Mouse (Mus musculus) midbrain, postnatal 0 days (tissue): ENCODE data around the gene H2afv. TPM values are rescaled to one million over a fixed set of nuclear protein-coding genes. Genes with fewer than 3 reads are reported as not detected.

ENCODE experiments used
- ATAC-seq: fragments of 200-750 bp; cut with Nextera tagmentation; 2 replicates; pipeline ENCODE4 v1.8.0; 2017; ENCODE audit warnings: moderate number of reproducible peaks, mild to moderate bottlenecking, moderate TSS enrichment, moderate library complexity; ENCODE audit not compliant: low FRiP score
- DNase-seq: peaks from one replicate; pipeline ENCODE4 v3.0.0-alpha.2; 2015; ENCODE audit warnings: low spot score
- H3K27ac ChIP-seq: fragments of 300-500 bp; sonication (generic); 2 replicates; pipeline ENCODE4 v1.5.1; 2014; ENCODE audit warnings: low read depth, mild to moderate bottlenecking, low read length, mixed read lengths
- H3K27me3 ChIP-seq: fragments of 300-500 bp; sonication (generic); 2 replicates; pipeline ENCODE4 v1.6.1; 2014; ENCODE audit warnings: low read length, control low read depth, mixed read lengths; ENCODE audit not compliant: insufficient read depth
- H3K36me3 ChIP-seq: fragments of 300-500 bp; sonication (generic); 2 replicates; pipeline ENCODE4 v1.6.1; 2014; ENCODE audit warnings: low read length, control low read depth, mixed read lengths; ENCODE audit not compliant: insufficient read depth
- H3K4me1 ChIP-seq: fragments of 300-500 bp; sonication (generic); 2 replicates; pipeline ENCODE4 v1.6.1; 2014; ENCODE audit warnings: mild to moderate bottlenecking, control low read depth, antibody characterized with exemption, low read length, mixed read lengths; ENCODE audit not compliant: insufficient read depth
- H3K4me2 ChIP-seq: fragments of 300-500 bp; sonication (generic); 2 replicates; pipeline ENCODE4 v1.6.1; 2014; ENCODE audit warnings: low read depth, mild to moderate bottlenecking, low read length, mixed read lengths; ENCODE audit not compliant: poor library complexity, severe bottlenecking
- H3K4me3 ChIP-seq: fragments of 300-500 bp; sonication (generic); 2 replicates; pipeline ENCODE4 v1.5.1; 2014; ENCODE audit warnings: low read depth, mild to moderate bottlenecking, low read length, moderate library complexity
- H3K9ac ChIP-seq: fragments of 300-500 bp; sonication (generic); replicated peaks from 2 replicates; pipeline ENCODE4 v1.6.1; 2014; ENCODE audit warnings: mild to moderate bottlenecking, low read length, moderate library complexity, mixed read lengths; ENCODE audit not compliant: poor library complexity, severe bottlenecking
- H3K9me3 ChIP-seq: fragments of 300-500 bp; sonication (generic); 2 replicates; pipeline ENCODE4 v1.6.1; 2016; ENCODE audit warnings: low read length, control low read depth
- CTCF ChIP-seq: IDR thresholded peaks from 2 replicates; pipeline ENCODE4 v1.5.1; 2016; ENCODE audit warnings: antibody characterized with exemption, mild to moderate bottlenecking
- WGBS: fragments of 180-500 bp; shearing (Covaris S2); extraction: QIAGEN DNeasy Blood & Tissue Kit; methylation state at CpG from one replicate; pipeline ENCODE4 v1.1.7; 2014; 5-methylcytosine and 5-hydroxymethylcytosine counted together
- microRNA-seq: library from miRNA; unstranded; fragments of <30 nt; microRNA quantifications from one replicate; pipeline ENCODE4, GENCODE M21; 2016; ENCODE audit warnings: borderline number of aligned reads
- polyA plus RNA-seq: library from polyadenylated mRNA; unstranded; fragments of >200 nt; fragmentation: Nextera tagmentation; extraction: Ambion mirVana; gene quantifications from 2 replicates; pipeline ENCODE4 v1.2.1, GENCODE M21; 2015
- total RNA-seq: library from RNA; depleted of rRNA; stranded (reverse); fragments of >200 nt; gene quantifications from 2 replicates; pipeline ENCODE4 v1.2.3, GENCODE M21; 2014; rRNA removed

The H2afv gene
- total and polyA plus RNA-seq, 2 experiments from 2014 or later: 57.2 to 133 TPM

DNA sequence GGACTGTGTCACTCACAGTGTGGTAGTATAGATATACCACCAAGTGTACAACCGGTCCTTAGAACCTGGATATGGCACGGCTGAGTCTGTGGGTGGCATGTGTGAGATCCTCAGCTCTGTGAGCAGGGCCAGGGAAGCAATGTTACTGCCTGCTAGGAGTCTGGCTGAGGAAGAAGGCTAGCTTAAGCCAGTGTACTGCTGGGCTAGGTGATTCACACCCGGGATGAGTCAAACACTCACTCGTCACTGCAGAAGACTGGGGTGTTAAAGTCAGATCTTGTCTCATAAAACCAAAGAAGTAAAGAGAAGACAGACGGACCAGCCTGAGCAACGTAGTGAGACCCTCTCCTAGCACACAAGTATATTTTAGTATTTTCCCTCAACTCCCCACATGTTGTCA is 63.3 kb downstream of the H2afv start:
- Histone ChIP-seq H3K4me1 (no peaks in the 10 kb centered on the region), H3K9ac (no peak overlapping the region), H3K27ac (no peak overlapping the region), H3K27me3 (no peaks in the 10 kb centered on the region), H3K4me3 (no peak overlapping the region), H3K9me3 (no peaks in the 10 kb centered on the region), H3K4me2 (no peak overlapping the region), H3K36me3 (no peaks in the 10 kb centered on the region)
- WGBS: 86% methylated on average over 6 of the region's 6 CpGs
- TF ChIP-seq CTCF: no peak
- no peak for ATAC-seq
- no peak for DNase-seq

Small RNAs within 50 kb of the gene (microRNA-seq; reads per million reads assigned to microRNA genes)
- not detected for gene Gm22123
- not detected for gene Mir7651

Other genes with a start within 250 kb of the H2afv start
- gene A730071L15Rik, start 244.4 kb downstream of the H2afv start, total RNA-seq: 0.11 and 0.42 TPM in 2 replicates
- gene A730071L15Rik, start 244.4 kb downstream of the H2afv start, polyA plus RNA-seq: 0.23 and 0.33 TPM in 2 replicates
- 68.1 and 69.5 TPM in 2 replicates for gene Nudcd3, start 244.0 kb downstream of the H2afv start, total RNA-seq
- gene Nudcd3, start 244.0 kb downstream of the H2afv start, polyA plus RNA-seq: 70.7 and 75.6 TPM in 2 replicates
- 0.05 TPM in 1 of 2 replicates, not detected in the other for gene Npc1l1, start 214.3 kb downstream of the H2afv start, total RNA-seq
- 0.09 and 0.11 TPM in 2 replicates for gene Npc1l1, start 214.3 kb downstream of the H2afv start, polyA plus RNA-seq
- gene Ddx56, start 176.7 kb downstream of the H2afv start, total RNA-seq: 74.8 and 77.4 TPM in 2 replicates
- 64.4 and 75.9 TPM in 2 replicates for gene Ddx56, start 176.7 kb downstream of the H2afv start, polyA plus RNA-seq
- 69.9 and 92.7 TPM in 2 replicates for gene Tmed4, start 169.6 kb downstream of the H2afv start, total RNA-seq
- gene Tmed4, start 169.6 kb downstream of the H2afv start, polyA plus RNA-seq: 90.1 and 98.9 TPM in 2 replicates
- 124 and 134 TPM in 2 replicates for gene Ogdh, start 152.8 kb downstream of the H2afv start, total RNA-seq
- 136 and 139 TPM in 2 replicates for gene Ogdh, start 152.8 kb downstream of the H2afv start, polyA plus RNA-seq
- gene Zmiz2, start 55.4 kb downstream of the H2afv start, total RNA-seq: 139 and 153 TPM in 2 replicates
- gene Zmiz2, start 55.4 kb downstream of the H2afv start, polyA plus RNA-seq: 33.7 and 36.0 TPM in 2 replicates
- gene Ppia, start 29.0 kb downstream of the H2afv start, total RNA-seq: 2,296 and 2,489 TPM in 2 replicates
- 5,099 and 5,106 TPM in 2 replicates for gene Ppia, start 29.0 kb downstream of the H2afv start, polyA plus RNA-seq
- gene Purb, start 31.5 kb upstream of the H2afv start, total RNA-seq: 38.0 and 45.1 TPM in 2 replicates
- gene Purb, start 31.5 kb upstream of the H2afv start, polyA plus RNA-seq: 12.2 and 14.2 TPM in 2 replicates
- gene Myo1g, start 76.5 kb upstream of the H2afv start, total RNA-seq: 0.99 and 1.5 TPM in 2 replicates
- gene Myo1g, start 76.5 kb upstream of the H2afv start, polyA plus RNA-seq: 0.38 and 0.62 TPM in 2 replicates
- gene Ccm2, start 102.4 kb upstream of the H2afv start, total RNA-seq: 45.6 and 71.3 TPM in 2 replicates
- gene Ccm2, start 102.4 kb upstream of the H2afv start, polyA plus RNA-seq: 64.3 and 67.1 TPM in 2 replicates
- 86.9 and 92.3 TPM in 2 replicates for gene Nacad, start 161.6 kb upstream of the H2afv start, total RNA-seq
- 67.6 and 68.0 TPM in 2 replicates for gene Nacad, start 161.6 kb upstream of the H2afv start, polyA plus RNA-seq
- gene Tbrg4, start 181.6 kb upstream of the H2afv start, total RNA-seq: 35.1 and 46.6 TPM in 2 replicates
- 31.3 and 31.4 TPM in 2 replicates for gene Tbrg4, start 181.6 kb upstream of the H2afv start, polyA plus RNA-seq
- not detected in 2 replicates for gene Wap, start 194.2 kb upstream of the H2afv start, total RNA-seq
- gene Wap, start 194.2 kb upstream of the H2afv start, polyA plus RNA-seq: not detected in 2 replicates
- 16.1 and 25.0 TPM in 2 replicates for gene Ramp3, start 214.1 kb upstream of the H2afv start, total RNA-seq
- 14.8 and 15.6 TPM in 2 replicates for gene Ramp3, start 214.1 kb upstream of the H2afv start, polyA plus RNA-seq